Mouse (Mus musculus) bone marrow macrophage, adult 2 months (primary cell): ENCODE data around the gene Rcan1.

Experiments used
- CTCF ChIP-seq: IDR thresholded peaks from 2 replicates; pipeline ENCODE4 v1.5.1; 2012; ENCODE audit warnings: low read depth, mild to moderate bottlenecking, low read length, moderate library complexity
- POLR2A ChIP-seq: IDR thresholded peaks from 2 replicates; pipeline ENCODE4 v1.6.1; 2012; ENCODE audit warnings: mild to moderate bottlenecking, low read depth, low read length, borderline replicate concordance

- no peak for TF ChIP-seq CTCF
- no peak for TF ChIP-seq POLR2A
Observed at GRCm38 (mm10) chr16:92345177-92345576, 125.5 kb downstream of the Rcan1 start.
